Mouse (Mus musculus): ENCODE results near the gene Btbd35f13. TPM values are rescaled to one million over a fixed set of nuclear protein-coding genes. Genes with fewer than 3 reads are reported as not detected.
"Not testable (repeated sequence)": the region's sequence is repeated elsewhere in the genome, so short reads cannot be mapped to it uniquely, and the experiment has no call there.

The Btbd35f13 gene
- not detected in 2 replicates for polyA plus RNA-seq (2015; fragmentation: Nextera tagmentation; extraction: Ambion mirVana)

- H3K36me3 ChIP-seq; H3K9ac ChIP-seq; H3K4me1 ChIP-seq (replicated peaks); ATAC-seq (ENCODE audit: low FRiP score); H3K27ac ChIP-seq; H3K27me3 ChIP-seq; H3K4me2 ChIP-seq; H3K9me3 ChIP-seq; H3K4me3 ChIP-seq: not testable (repeated sequence)
- 87% methylated on average over 2 of the region's 3 CpGs for WGBS
Measured at GRCm38 (mm10) chrX:33656872-33657271, at the start of gene Btbd35f13. Gene Btbd35f13 (plus strand): TSS chrX:33657172.

GRCm38 (mm10) chrX:33702249-33702648, 45.3 kb downstream of the Btbd35f13 start, which contains the start of gene Btbd35f14:
Gene Btbd35f14 (minus strand): TSS chrX:33702349.
- H3K9me3 ChIP-seq; H3K27me3 ChIP-seq; ATAC-seq (ENCODE audit: low FRiP score); H3K4me1 ChIP-seq (replicated peaks); H3K9ac ChIP-seq; H3K36me3 ChIP-seq; H3K4me3 ChIP-seq; H3K4me2 ChIP-seq; H3K27ac ChIP-seq: not testable (repeated sequence)
- WGBS: no CpG with 5 or more reads among the region's 3 CpGs

Other genes starting within 250 kb of the Btbd35f13 start
- not detected in 2 replicates for gene Btbd35f15, start 79.9 kb upstream of the Btbd35f13 start, polyA plus RNA-seq (2015; fragmentation: Nextera tagmentation; extraction: Ambion mirVana)
- not detected in 2 replicates for gene Btbd35f14, start 45.2 kb downstream of the Btbd35f13 start, polyA plus RNA-seq (2015; fragmentation: Nextera tagmentation; extraction: Ambion mirVana)

All from hindbrain, embryonic 13.5 days (tissue).